Mouse (Mus musculus) MEL (cell line): ENCODE measurements around the gene Prrx2.

ENCODE experiments used
- CHD2 ChIP-seq: IDR thresholded peaks from 2 replicates; pipeline ENCODE4 v1.6.1; 2011; ENCODE audit warnings: low read length, improper control_type of control experiment
- CTCF ChIP-seq, 3 experiments: IDR thresholded peaks in 2 of 3; conservative IDR thresholded peaks in 1 of 3; 2 replicates each; pipeline ENCODE4 v1.5.1; 2011 to 2012; ENCODE audit warnings: low read length in 3 of 3, low read depth in 2 of 3, mild to moderate bottlenecking in 2 of 3, improper control_type of control experiment in 1 of 3, inconsistent platforms in 1 of 3, mixed read lengths in 1 of 3, moderate library complexity in 1 of 3; ENCODE audit not compliant: control insufficient read depth in 1 of 3, insufficient read depth in 1 of 3, poor library complexity in 1 of 3, severe bottlenecking in 1 of 3
- EP300 ChIP-seq, 2 experiments: IDR thresholded peaks; 2 replicates each; pipeline ENCODE4 v1.6.1; 2011; ENCODE audit warnings: improper control_type of control experiment in 2 of 2, low read length in 2 of 2, low read depth in 1 of 2, mild to moderate bottlenecking in 1 of 2
- MAX ChIP-seq: IDR thresholded peaks from 2 replicates; pipeline ENCODE4 v1.6.1; 2011; ENCODE audit warnings: low read length, improper control_type of control experiment
- POLR2A ChIP-seq, 2 experiments: IDR thresholded peaks; 2 replicates each; pipeline ENCODE4 v1.6.1; 2011 to 2012; ENCODE audit warnings: low read length in 2 of 2, mild to moderate bottlenecking in 2 of 2, control low read depth in 1 of 2, improper control_type of control experiment in 1 of 2, low read depth in 1 of 2, moderate library complexity in 1 of 2; ENCODE audit not compliant: control insufficient read depth in 1 of 2, insufficient read depth in 1 of 2, poor library complexity in 1 of 2
- POLR2AphosphoS2 ChIP-seq: IDR thresholded peaks from 2 replicates; pipeline ENCODE4 v1.6.1; 2011; ENCODE audit warnings: low read length, improper control_type of control experiment
- SIN3A ChIP-seq: IDR thresholded peaks from 2 replicates; pipeline ENCODE4 v1.6.1; 2012; ENCODE audit warnings: low read length, improper control_type of control experiment, inconsistent platforms
- ZC3H11A ChIP-seq: IDR thresholded peaks from 2 replicates; pipeline ENCODE4 v1.6.1; 2012; ENCODE audit warnings: low read depth, mild to moderate bottlenecking, inconsistent platforms, low read length, improper control_type of control experiment

- TF ChIP-seq ZC3H11A (no peak), CHD2 (no peak), CTCF (IDR thresholded peaks at IDR 0.05 in 2 of 3, conservative IDR thresholded peaks at IDR 0.05 in 1 of 3; ENCODE audit: control insufficient read depth in 1 of 3, insufficient read depth in 1 of 3, low read depth in 2 of 3, low read length in 3 of 3, poor library complexity in 1 of 3, severe bottlenecking in 1 of 3) (no peak), POLR2AphosphoS2 (no peak), SIN3A (no peak), EP300 (IDR thresholded peaks at IDR 0.05; ENCODE audit: low read depth in 1 of 2, low read length in 2 of 2) (no peak), MAX (no peak), POLR2A (IDR thresholded peaks at IDR 0.05; ENCODE audit: control insufficient read depth in 1 of 2, insufficient read depth in 1 of 2, low read depth in 1 of 2, low read length in 2 of 2, poor library complexity in 1 of 2) (no peak)
Observed at GRCm38 (mm10) chr2:30859782-30860181, 25.0 kb downstream of the Prrx2 start.
